Mouse (Mus musculus) adrenal gland, postnatal 36 days (tissue): ENCODE results near the gene Atp1b1. TPM values are rescaled to one million over a fixed set of nuclear protein-coding genes. Genes with fewer than 3 reads are reported as not detected.

Experiments used
- DNase-seq, 2 experiments: peaks; one replicate each; pipeline ENCODE4 v3.0.0; 2021; ENCODE audit warnings: mixed read lengths in 1 of 2
- long read RNA-seq, 2 experiments: library from polyadenylated mRNA; stranded (forward); transcript quantifications; one replicate each; pipeline ENCODE4 v2.0.0; 2021; ENCODE audit warnings: borderline sequencing depth in 2 of 2
- total RNA-seq, 2 experiments: library from RNA; stranded (reverse); gene quantifications; 2 replicates each; pipeline ENCODE4 v1.2.3; 2021

The Atp1b1 gene
- 10 to 100 TPM; 47.1 to 67.0 TPM for total RNA-seq
- long read RNA-seq, experiment 1, transcript Atp1b1-201 (6 exons, 2,580 nt) = major isoform, 78 of 98 reads
- long read RNA-seq, experiment 1, partial matches to known transcripts = 4 of 98 reads
- long read RNA-seq, experiment 1, other reads (novel, unspliced or antisense) = 16 of 98 reads
- long read RNA-seq, experiment 2, transcript Atp1b1-201 (6 exons, 2,580 nt) = major isoform, 41 of 48 reads
- long read RNA-seq, experiment 2, partial matches to known transcripts = 0 of 48 reads
- long read RNA-seq, experiment 2, other reads (novel, unspliced or antisense) = 7 of 48 reads

DNA sequence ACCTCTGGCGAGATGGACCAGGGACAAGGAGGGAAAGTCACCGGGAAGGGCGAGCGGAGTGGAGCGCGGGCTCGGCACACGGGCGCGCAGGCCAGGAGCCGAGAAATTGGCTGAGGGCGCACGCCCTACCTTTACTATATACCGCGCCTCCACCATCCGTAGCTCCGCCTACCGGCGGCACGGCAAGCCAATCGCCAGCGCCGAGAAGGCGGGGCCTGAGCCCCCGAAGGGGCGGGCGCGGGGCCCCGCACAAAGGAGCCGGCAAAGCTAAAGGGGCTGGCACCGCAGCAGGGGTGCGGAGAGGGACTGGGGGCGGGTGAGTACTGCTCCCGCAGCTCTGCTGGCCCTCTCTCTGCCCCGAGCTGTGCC is at the start of gene Atp1b1:
Gene Atp1b1, minus strand, starts transcription at position 111 of the 369 bp plus-strand sequence.
- peak; percentile 87 to 91 for DNase-seq

DNA sequence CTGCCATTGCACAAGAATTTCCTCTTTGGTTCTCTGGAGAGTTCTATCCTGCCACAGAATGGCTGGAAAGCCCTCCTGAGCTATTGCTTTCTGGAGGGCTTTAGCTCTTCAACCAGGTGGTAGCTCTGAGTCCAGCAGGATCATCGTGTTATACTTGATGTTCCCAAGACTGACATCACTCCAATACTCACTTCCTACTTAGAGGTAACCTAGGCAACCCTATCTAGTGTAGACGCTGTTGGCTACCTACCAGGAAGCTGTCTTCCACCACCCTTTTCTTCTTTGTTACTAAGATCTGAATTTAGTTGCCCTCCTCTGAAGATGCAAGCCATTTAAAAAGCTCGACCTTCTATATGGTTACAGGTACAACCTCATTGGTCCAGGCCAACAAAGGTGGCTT is 46.9 kb upstream of the Atp1b1 start:
- no peak for DNase-seq

DNA sequence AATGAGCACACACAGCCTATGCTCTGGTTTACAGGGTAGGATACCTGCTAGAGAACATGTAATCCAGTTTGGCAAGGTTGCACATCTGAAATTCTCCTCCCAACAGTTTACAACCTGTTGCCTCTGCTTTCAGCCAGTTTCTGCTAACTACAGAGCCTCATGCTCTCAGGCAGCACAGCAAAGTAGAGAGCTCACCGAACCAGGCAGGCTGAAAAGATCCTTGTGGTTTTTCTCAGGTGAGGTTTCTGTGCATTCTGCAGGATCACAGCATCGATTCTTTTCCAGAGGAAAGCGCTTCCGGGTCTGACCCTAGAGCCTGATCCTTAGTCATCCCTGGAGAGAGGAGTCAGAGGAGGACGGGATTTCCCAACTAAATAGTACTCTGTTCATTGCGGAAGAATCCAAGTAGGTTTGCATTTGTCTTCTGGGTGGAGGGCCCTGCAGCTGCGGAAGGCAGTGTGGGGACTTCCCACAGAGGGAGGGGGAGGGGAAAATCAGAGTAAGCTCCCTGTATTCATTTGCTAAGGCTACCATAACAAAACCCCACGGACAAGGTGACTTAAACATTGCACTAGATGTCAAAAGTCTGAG is 45.1 kb upstream of the Atp1b1 start:
- no peak for DNase-seq

DNA sequence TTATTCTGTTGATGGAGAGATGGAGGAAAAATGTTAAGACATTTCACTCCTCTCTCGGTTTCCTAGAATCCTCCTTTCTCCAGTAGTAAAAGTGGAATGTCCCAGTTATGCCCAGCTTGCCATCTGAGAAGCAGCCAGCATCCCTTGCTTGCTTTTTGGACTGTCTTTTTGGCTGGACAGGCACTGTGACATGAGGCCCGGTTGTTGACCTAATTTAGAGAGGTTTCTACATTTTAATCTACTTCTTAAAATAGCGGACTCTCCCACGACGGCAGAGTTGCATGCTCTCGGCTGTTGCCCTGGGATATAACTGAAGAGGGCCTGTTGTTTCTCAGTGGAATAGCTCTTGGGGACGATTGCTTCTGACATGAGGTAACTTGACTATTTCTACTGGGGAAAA is 44.1 kb upstream of the Atp1b1 start:
- DNase-seq = no peak

DNA sequence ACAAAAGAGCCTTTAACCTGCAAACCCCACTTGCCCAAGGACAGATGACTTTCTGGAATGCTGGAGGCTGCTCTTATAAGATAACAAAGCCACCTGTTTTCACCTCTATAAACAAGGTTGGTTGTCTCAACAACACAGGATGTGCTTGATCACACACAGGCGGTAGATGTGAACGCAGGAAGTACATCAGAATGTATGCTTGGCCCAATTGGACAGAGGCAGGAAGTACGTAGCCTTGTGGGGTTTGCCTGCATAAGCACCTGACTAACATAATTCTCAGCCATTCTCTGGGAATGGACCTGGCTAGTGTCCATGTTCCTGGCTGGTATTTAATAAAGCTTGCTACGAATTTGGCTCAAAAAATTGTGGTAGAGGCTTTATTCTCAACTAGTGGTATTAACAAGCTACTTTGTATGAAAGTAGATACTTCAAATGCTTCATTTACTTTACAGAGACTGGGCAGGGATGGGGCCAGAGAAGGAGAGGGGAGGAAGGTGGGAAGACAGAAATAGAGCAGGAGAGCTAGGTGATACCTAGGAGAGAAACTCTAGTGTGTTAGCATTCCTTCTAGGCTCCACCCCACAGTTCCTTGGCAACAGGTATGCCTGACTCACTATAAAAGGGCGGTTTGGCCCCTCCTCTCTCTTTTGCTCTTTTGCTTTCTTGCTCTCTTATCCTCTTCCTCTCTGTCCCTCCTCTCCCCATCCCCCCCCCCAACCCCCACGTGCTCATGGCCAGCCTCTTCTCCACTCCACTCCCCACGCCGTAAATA is 36.8 kb upstream of the Atp1b1 start:
- no peak for DNase-seq

DNA sequence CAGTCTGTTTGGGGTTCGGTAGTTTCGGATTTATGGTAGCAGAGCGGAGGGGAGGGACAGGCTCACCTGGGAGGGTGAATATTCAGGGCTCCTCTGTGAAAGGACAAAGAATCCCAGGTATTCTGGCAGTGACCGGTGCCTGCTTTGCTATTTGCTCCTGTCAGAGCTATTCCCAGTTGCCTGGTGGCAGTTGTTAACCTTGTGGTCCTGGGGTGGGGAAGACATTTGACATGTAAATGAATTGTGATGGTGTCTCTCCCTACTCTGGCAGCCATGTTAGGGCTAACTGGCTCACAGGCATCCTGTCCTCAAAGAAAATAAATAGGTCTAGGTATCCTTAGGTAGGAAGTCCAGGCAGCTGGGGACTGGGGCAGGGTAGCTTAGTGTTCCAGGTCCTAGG is 36.1 kb upstream of the Atp1b1 start:
- no peak for DNase-seq

DNA sequence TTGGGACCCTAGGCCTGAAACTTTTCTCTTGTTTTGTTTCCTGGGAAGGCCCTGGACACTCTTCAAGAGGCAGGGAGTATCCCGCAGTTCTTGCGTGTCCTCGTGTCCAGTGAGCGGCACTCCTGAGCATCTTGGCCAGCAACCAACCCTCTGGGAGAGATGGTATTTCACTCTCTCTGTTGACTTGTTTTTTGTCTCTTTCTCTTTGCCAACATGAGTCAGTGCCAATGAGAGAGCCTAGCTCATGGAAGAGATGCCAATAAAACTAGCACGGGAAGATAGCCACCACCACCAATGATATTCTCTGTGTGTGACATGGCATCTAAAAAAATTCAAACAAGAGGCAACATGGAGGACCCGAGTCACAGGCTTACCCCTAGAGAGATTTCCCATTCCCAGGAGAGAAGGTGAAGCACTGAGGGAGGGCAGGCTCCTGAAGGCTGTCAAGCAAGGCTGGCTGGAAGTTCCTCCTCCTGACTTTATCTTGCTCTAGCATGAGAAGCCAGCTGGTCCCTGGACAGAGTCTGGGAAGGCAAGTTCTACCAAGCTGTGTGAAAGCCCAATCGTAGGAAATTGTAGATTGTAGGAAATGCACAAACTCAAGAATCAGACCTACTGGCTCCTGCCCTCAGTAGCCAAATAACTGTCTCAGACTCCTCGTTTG is 35.0 kb upstream of the Atp1b1 start:
- DNase-seq = peak; percentile 33 to 43

DNA sequence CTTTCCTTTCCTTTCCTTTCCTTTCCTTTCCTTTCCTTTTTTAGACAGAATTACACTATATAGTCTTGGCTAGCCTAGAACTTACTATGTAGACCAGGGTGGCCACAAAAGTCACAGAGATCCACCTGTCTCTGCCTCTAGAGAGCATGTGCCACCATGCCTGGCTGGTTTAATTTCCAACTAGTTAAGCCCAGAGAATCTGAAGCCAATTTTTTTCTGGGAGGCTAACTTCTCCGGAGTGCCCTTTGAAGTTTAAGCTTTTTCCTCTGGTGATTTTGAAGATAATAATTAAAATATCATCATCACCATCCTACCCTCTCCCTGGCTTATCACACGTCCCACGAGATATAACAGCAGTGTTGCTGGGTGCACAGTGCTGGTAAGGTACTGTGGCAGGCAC is 34.3 kb upstream of the Atp1b1 start:
- DNase-seq = no peak

DNA sequence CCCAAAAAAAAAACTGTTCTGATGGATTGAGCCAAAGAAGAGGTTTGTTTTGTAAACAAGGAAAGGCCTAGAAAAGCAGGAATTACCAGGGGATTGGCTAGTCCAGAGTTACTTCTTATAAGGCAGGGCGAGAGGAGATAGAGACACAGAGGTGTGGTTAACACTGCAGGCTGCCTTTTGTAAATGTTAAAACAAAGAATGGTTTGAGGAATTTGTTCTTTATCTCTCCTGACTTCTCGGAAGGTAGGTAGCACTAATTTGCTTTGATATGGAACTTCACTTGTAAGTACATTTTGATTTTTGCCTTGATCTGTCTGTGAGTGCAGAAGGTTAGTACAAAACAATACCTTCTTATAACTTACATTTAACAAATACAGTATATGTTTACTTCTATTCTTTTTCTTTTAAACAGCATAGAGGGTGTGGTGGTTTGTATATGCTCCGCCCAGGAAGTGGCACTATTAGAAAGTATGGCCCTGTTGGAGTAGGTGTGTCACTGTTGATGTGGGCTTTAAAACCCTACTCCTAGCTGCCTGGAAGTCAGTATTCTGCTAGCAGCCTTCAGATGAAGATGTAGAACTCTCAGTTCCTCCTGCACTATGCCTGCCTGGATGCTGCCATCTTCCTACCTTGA is 31.9 kb upstream of the Atp1b1 start:
- DNase-seq = no peak

DNA sequence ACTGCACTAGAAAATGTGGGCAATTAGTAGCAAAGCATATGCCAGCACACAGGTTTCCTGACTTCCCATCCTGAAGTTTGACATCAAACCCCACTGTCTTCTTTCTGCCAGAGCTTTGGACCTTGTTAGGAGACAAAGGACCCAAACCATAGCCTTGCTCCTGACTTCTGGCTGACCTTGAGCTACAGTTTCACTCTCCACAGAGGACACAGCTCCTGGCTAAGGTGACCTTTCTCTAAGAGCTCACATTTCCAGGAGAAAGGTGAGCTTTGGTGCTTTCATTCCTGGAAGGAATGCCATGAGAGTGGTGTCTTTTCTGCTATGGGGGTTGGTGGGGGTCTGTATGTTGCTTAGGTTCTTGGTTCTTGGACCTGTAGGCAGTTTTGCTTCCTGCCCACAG is 25.6 kb upstream of the Atp1b1 start:
- DNase-seq = no peak

DNA sequence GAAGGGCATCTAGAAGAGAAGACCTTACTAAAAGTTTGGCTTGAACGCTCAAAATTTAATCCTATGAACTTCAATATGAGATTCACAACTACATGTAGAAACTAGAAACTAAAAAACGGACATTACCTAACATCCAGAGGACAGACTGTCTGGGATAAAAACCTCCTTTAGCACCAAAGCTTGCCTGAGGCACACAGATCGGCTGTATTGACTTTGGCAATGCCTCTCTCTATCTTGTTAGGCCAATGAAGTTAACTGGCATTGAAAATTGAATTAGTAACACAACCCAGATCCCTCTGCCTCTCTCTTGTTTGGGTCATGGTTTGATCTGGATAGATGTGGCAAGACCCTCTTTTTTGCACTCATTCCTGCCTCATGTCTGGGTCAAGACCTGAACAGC is 24.7 kb upstream of the Atp1b1 start:
- no peak for DNase-seq

DNA sequence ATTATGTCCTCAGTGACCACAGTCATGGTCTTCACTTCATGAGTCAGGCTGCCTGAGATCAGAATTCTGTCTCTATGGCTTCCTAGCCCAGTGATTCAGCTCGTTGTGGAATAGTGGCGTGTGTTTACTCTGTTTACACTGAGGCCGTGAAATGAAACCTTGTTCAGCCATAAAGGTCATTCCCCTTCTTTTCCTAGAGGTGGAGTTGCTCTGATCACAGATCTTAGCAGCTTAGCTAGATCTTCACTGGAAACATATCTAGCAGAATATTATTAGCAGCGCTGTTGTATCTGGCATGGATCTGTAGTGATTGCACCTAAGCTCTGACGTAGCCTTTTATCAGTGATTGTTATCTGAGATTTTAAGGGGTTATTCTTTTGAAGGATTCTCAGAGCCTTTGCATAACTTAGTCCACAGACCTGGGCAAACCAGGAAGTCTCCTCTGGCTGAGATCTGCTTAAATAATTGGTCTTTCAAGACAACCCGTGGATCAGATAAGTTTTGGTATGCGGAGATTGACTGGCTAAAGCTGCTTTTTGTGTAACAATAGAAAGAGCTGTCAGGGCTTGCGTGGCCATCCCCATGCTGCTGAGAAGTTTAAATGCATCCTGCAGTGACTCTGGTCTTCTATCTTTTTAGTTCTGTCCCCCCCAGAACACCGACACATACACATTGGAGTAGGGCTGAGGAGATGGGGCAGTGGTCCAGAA is 23.6 kb upstream of the Atp1b1 start:
- peak; percentile 18 to 46 for DNase-seq

DNA sequence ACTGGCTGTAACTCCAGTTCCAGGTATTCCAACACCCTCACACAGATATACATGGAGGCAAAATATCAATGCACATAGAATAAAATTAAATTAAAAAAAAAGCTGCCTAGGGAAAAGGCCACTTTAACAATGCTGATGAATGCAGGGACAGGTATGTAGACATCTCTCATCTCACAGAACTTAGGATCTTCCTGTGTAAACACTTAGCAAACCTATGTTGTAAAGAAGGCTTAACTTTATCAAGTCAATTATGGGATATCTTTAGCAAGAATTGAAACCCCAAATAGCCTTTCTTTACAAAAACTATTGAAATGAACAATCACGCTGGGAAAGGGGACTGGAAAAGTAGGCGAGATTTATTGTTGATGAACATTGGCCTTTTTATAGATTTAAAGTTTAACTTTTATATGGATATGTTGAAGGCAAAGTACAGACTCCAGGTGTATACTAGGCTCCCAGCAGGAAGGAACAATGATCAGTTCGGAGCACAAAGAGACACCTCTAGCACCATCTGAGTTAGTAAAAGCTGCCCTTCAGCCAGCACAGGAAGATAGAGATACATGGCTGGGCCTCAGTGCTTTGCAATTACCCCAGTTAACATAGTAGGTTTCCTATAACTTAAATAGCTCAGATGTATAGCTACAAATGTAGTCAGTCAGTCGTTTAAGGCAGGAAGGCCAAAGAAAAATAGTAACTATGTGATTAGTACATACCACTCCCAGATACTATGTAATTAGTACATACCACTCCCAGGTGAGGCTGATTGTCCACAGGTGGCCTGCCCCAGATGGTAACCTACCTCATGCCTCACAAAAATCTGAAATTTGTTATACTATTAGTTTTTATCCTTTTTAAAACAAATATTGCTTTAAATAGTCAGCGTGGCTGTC is 22.8 kb upstream of the Atp1b1 start:
- no peak for DNase-seq

DNA sequence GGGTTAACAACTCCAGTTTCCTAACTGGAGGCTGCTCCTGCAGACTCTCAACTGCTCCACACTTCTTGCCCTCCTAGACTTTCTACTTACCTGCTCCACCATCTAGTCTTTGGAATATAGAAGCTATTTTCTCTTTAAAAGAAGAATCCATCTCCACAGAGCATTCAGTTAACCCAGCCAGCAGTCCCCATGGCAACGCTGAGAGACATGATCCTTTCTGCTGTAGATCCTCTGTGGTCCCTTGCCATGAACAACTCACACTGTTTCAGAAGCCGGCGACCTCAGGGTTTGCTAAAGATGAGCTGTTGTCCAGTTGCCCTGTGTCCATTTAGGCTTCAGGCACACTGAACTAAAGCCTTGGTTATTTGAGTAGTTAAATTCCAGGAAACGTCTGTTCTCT is 17.7 kb upstream of the Atp1b1 start:
- no peak for DNase-seq

DNA sequence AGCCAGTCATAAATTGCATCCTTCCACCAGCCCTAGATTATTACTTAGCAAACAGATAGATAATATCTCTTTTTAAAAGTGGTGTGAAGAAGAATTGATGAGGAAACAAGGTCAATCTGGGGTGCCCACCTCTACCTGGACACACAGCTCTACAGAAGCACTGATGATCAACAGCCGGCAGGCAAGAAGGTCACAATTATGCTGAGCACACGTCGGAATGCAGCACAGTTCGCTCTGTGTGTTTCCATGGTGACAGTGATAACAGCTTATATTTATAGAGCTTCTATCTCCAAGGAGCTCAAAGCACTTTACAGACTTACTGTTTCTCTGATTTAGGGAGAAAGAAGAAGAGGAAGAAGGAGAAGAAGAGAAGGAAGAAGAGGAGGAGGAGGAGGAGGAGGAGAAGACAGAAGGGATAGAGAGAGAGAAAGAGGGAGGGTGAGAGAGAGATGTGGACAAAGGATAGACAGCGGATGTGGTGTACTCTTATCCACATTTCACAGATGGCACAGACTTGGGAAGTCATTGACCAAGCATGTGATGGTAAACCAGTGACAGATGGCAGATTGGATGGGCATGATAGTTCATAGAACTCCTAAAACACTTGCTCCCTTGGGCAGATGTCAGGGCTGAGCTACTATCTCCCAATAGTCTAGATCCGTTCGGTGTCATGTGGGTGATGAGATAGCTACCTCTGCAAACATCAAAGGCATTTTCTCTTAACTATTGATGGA is 16.8 kb upstream of the Atp1b1 start:
- DNase-seq = peak in 1 of 2 experiments; percentile 7

DNA sequence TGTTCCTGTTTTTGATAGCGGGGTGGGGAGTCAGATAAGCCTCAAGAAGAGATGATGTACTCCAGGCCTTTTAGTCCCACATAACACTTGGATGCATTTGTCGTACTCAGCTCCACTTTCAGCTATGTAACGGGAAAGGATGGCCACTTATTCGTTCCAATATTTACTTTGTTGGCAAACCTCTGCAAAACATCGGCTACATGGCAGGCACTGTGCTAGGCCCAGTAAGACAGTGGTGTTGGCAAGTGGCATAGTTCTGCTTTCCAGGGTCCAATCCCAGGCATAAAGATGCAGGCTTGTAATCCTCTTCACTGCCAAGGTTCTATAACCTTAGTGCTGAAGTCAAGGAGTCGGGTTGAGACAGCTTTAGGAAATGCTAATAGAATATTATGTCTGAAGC is 16.2 kb upstream of the Atp1b1 start:
- no peak for DNase-seq

DNA sequence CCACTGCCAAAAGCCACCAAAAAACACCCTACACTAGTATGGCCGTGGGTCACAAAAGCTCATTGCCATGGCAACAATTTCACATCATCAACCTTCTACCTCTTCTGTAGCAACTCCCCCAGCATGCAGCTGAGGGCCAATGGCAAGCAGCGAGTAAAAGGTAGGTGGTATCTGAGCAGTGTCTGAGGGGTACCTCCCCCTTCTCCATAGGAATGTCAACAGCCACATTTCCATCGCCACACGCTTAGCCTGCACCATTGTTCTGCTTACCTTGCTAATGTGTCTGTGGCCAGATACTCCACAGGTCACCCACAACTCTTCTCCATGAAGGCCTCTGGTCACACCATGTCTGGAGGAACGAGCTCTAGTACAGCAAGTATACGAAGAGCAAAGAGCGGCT is 15.2 kb upstream of the Atp1b1 start:
- no peak for DNase-seq

DNA sequence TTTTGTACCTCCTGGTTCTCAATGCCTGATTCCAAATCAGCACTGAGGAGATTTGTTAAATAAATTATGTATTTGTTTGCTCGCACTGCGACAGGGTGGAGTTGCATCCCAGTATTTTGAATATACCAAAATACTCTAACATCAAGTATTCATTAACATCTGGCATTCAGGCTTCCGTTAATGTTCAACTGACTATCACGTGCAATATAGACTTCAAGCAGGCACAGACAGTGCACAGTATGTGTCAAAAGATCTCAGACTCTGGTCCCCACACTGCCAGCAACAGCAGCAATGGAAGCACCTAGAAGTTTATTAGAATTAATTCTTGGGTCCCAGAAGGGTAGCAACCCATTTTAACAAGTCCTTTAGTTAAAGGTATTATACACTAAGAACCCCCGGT is 13.5 kb upstream of the Atp1b1 start:
- DNase-seq = no peak

DNA sequence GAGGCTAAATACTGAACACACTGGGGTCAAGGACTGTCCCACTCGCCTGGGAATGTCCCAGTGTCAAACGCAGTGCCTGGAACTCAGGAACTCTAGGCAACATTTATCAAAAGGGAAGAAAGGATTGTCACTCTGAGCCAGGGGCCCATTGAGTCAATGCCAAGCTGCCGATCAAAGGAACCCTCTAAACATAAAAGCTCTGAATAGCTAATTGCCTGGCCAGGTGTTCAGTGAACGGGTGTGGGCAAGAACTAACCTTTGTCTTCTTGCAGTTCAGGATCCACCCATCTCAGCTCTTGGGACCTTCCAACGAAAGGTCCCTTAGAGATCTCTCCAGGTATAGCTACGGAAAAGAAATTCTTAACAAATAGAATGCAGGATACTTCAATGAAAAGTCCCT is 12.8 kb upstream of the Atp1b1 start:
- no peak for DNase-seq

DNA sequence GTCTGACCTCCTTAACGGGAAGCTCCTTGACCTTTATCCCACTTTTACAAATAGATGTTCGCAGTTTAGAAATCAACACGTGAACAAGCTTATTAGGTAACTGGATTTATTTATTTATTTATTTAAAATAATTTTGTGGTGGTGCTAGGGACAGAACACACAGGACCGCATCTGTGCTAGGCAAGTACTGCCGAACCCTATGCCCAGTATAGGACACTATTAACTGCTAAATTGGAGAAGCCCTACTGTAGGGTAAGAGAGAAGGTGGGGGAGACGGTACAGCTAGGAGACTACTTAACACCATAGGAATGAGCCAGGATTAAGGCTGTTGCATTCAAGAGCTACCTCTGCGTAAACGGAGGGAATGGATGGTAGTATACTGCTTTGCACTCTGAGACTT is 10.2 kb upstream of the Atp1b1 start:
- DNase-seq = no peak
